Mouse (Mus musculus) G1E (cell line): ENCODE measurements around the gene Pik3r4.

Experiments used
- CTCF ChIP-seq: IDR thresholded peaks from 2 replicates; pipeline ENCODE4 v1.5.1; 2012; ENCODE audit warnings: low read depth, low read length, inconsistent platforms, mixed read lengths
- GATA1 ChIP-seq: IDR thresholded peaks from 2 replicates; pipeline ENCODE4 v1.6.1; 2012; ENCODE audit warnings: borderline replicate concordance, low read length, inconsistent platforms, mixed read lengths

DNA sequence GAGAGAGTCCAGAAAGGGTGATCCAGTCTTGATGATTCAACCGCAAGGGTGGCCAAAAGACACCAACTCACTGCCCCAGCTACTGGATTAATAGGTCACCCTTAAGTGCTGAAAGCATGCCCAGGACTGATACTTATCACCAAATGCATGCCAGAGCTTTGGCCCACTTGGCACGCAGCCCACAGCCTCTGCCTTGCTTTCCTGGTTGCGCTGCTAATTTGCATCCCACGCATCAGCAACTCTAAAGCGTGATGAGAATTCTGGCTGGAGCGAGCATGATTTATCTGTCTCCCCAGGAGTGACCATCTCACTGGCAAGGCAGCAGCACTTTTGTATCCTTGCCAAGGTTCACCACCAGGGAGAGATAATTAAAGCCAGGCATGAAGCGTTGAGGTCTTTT, 29.9 kb upstream of the Pik3r4 start:
- TF ChIP-seq CTCF, result no peak
- no peak for TF ChIP-seq GATA1
